Mouse (Mus musculus) ZHBTc4 (cell line): ENCODE measurements around the gene Cox7a1.
"Not testable (repeated sequence)": the region's sequence is repeated elsewhere in the genome, so short reads cannot be mapped to it uniquely, and the experiment has no call there.

ENCODE experiments used
- DNase-seq: peaks from one replicate; pipeline ENCODE4 v3.0.0-alpha.2; 2011; ENCODE audit warnings: low read depth, low spot score

Gene Cox7a1

GRCm38 (mm10) chr7:30193013-30193412, 9.1 kb downstream of the Cox7a1 start:
- peak; percentile 94 for DNase-seq

- peak; percentile 95 for DNase-seq
Measured at GRCm38 (mm10) chr7:30193581-30194100, 9.7 kb downstream of the Cox7a1 start.

DNA sequence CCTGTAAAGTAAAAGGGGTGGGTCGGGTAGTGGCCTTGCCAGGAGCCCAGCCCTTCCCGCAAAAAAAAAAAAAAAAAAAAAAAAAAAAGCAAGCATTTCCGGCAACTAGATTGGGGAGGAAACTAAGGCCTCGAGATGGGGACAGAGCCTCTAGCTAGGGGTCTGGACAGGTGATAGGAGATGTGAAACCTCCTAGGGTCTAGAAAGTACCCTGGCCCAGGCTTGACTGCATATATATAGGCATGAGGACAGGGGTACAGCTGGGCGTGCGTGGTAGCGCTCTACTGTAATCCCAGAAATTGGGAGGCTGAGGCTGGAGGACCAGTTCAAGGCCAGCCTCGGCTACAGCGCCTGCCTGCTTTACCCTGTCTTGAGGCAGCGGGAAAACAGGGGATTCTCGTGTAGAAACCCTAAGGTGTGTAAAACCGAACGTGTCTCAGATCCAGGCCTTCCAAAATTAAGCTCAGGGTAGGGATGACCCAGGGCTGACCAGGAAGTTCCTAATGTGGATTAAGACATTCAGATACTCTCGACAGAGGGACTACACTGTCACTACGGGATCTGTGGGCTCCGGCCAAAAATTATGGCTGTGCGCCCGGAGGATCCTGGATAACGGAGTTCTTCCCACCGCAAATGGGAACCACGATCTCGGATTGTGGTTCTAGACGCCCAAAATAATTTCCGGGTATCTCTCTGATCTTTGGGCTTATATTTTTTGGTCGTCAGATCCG, 10.3 kb downstream of the Cox7a1 start:
- peak; percentile 57 for DNase-seq

GRCm38 (mm10) chr7:30194884-30195283, 10.9 kb downstream of the Cox7a1 start:
- DNase-seq = peak; percentile 98

- no peak for DNase-seq
Measured at GRCm38 (mm10) chr7:30195461-30195860, 11.5 kb downstream of the Cox7a1 start.

GRCm38 (mm10) chr7:30196171-30196570, 12.2 kb downstream of the Cox7a1 start:
- DNase-seq = peak; percentile 71

- DNase-seq = peak; percentile 90
Measured at GRCm38 (mm10) chr7:30197592-30198129, 13.7 kb downstream of the Cox7a1 start.

GRCm38 (mm10) chr7:30198481-30198971, 14.6 kb downstream of the Cox7a1 start, which contains the start of gene Capns1:
TSS of gene Capns1 (minus strand) at chr7:30198811.
- DNase-seq = peak; percentile 94

DNA sequence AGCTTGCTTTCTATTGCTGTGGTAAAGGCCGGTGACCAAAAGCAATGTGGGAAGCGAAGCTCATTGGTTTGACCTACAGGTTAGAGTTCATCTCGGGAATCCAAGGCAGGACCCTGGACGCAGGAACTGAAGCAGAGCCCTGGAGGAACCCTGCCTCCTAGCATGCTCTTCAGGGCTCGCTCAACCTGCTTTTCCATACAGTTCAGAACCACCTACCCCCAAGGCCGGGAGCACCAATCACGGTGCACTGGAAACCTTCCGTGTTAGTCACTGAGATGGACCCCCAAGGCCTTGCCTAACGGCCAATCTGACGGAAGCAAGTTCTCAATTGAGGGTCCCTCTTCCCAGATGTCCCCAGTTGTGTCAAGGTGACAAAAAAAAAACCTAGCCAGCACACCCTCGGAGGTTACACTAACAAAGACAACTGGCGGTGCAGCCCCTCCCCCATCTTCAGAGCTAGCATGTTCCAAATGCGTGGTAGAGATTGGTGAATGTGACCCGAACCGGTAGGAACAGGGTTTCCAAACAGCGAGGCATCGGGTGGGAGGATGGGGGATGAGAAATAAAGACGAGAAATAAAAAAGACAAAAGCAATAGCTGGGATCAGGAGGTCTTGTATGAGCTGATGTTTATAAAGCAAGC, 15.7 kb downstream of the Cox7a1 start:
- peak; percentile 73 for DNase-seq

- no peak for DNase-seq
Measured at GRCm38 (mm10) chr7:30200200-30200599, 16.3 kb downstream of the Cox7a1 start.

DNA sequence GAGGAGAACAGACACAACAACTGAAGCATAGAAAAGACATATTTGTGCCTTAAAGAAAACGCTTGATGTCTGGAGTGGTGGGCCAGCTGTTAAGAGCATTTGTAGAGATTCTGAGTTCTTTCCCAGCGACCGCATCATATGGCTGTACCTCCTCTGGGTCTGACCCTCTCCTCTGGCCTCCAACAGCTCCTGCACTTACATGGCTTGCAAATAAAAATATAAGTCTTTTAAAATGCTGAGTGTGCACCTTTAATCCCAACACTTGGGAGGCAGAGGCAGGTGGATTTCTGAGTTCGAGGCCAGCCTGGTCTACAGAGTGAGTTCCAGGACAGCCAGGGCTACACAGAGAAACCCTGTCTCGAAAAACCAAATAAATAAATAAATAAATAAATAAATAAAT, 16.7 kb downstream of the Cox7a1 start:
- not testable (repeated sequence) for DNase-seq

- DNase-seq = no peak
Measured at GRCm38 (mm10) chr7:30202895-30203690, 19.1 kb downstream of the Cox7a1 start.

GRCm38 (mm10) chr7:30204380-30204779, 20.4 kb downstream of the Cox7a1 start:
- peak; percentile 48 for DNase-seq

DNA sequence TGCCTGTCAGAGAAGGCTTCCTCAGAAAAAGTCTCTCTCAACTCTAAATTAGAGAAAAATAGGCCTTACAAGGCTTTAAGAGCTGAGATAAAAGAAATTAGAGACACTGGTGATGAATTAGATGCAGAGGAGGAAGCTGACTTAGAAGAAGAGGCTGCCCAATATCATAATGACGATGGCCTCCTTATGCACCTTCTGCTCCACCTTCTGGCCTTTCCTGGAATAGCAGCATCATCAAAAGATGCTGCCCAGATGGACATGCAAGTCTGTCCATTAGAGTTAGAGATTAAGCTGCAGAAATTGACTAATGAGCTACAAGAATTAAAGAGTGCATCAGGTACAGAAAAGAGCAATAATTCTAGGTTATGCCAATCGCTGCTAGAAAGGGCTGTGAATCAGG, 21.4 kb downstream of the Cox7a1 start:
- DNase-seq = peak; percentile 70

DNA sequence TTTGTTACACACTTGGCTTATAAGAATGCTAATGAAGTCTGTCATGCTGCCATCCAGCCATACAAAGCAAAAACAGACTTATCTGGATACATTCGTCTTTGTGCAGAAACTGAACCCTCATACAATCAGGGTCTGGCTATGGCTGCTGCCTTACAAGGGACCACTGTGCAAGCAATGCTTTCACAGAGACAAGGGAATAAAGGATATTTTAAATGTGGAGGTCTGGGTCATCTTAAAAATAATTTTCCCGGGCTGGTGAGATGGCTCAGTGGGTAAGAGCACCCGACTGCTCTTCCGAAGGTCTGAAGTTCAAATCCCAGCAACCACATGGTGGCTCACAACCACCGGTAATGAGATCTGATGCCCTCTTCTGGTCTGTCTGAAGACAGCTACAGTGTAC, 22.4 kb downstream of the Cox7a1 start:
- DNase-seq = not testable (repeated sequence)

DNA sequence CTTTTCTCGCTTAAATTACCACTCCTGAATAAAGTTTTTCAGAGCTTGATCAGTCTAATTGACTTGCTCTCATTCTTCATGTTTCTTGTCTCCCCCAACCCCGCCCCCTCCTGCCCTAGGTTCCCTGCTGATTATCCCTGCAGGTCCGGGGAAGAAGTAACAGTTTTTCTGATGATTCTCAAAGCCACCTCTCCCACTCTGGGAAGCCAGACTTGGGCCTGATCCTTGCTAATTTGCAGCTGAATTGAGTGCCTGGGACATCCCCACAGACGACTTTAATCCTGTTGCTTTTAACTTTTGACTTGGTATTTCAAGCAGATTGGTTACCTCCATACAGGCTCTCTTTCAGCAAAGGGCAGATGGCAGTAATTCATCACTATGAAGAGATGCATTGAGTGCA, 27.1 kb downstream of the Cox7a1 start:
- peak; percentile 68 for DNase-seq

DNA sequence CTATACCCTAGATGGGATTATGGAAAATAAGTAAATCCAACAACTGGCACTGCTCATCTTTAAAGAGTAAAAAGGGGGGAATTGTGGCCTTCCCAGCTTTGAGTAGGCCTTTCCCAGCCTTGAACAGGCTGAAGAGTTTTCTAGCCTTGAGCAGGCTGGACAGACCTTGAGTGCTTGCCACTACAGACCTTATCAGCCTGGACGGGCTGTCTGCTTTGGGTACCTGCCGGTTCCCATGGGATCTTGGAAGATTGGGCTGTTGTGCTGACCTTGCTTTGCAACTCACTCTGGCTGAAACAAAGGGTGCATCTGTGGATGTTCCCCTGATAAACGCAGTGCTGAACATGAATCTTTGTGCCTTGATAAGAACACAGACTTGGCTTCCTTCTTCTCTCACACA, 29.9 kb downstream of the Cox7a1 start:
- DNase-seq = no peak

GRCm38 (mm10) chr7:30215875-30216274, 31.9 kb downstream of the Cox7a1 start:
- DNase-seq = peak; percentile 72

- DNase-seq = peak; percentile 93
Measured at GRCm38 (mm10) chr7:30216723-30217151, 32.8 kb downstream of the Cox7a1 start.

DNA sequence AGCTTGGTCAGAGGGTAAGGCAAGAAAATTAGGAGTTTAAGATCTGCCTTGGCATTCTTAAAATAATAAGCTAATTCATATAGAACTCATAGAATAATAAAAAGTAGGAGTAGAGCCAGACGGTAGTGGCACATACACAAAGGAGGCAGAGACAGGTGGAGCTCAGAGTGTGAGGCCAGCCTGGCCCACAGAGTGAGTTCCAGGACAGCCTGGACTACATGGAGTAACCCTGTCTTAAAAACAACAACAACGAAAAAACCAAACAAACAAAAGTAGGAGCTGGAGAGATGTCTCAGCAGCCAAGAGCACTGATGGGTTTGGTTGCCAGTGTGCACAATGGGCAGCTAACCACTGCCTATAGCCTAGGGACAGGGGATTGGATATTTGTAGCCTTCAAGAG, 33.3 kb downstream of the Cox7a1 start:
- DNase-seq = no peak

- peak; percentile 91 for DNase-seq
Measured at GRCm38 (mm10) chr7:30219293-30220007, 35.5 kb downstream of the Cox7a1 start.
